Mouse (Mus musculus): ENCODE results near the gene S1pr4. TPM values are rescaled to one million over a fixed set of nuclear protein-coding genes. Genes with fewer than 3 reads are reported as not detected.

The S1pr4 gene
- polyA plus RNA-seq, 1 experiment from 2014 or later: 1.2 TPM

DNA sequence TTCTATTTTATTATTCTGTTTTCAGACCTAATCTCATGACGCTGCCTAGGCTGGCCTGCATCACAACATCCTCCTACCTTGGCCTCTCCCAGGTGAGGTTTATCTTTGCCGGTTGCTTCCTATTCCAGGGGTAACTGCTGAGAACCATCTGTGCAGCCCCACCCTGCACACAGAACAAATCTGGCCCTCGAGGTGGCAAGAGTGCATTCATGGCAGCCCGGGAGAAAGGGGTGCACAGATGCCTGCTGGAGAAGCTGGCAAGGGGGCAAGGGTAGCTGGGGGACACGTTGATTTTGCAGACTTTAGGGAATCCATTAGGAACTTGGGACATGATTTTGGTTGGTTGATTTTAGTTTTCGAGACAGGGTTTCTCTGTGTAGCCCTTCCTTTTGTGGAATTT is 41.7 kb downstream of the S1pr4 start:
- no peak for ATAC-seq (ENCODE audit: insufficient read depth, low FRiP score)
- H3K27me3 ChIP-seq (ENCODE audit: control insufficient read depth, insufficient read depth, low read length): peaks cover 75% of the 10 kb centered on the region
- no peak overlapping the region for H3K4me2 ChIP-seq (ENCODE audit: low read depth, low read length)

DNA sequence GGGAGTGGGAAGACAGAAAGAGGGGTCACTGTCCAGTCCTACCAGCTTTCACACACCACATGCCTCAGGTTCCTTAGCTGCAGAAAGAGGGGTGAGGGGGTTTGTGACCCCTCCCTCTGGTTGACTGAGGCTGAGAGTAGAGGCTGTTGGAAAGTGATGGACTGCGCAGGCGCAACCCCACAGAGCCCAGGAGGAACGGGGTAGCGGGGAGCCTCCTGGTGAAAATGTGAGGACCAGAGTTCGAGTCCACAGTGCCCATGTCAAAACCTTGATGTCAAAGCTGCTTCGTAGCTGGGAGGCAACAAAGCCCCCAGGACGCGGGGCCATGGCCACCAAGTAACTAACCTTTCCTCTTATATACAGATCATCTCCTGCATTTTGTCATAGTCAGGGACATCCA is 42.3 kb downstream of the S1pr4 start:
- no peak overlapping the region for H3K27ac ChIP-seq (ENCODE audit: low read length)
- peaks cover 75% of the 10 kb centered on the region for H3K27me3 ChIP-seq (ENCODE audit: control insufficient read depth, insufficient read depth, low read length)
- no peak overlapping the region for H3K4me3 ChIP-seq (replicated peaks; ENCODE audit: low read length)

More for the DNA sequence above, 41.7 kb downstream of the S1pr4 start:
- Histone ChIP-seq H3K36me3 (ENCODE audit: control insufficient read depth, insufficient read depth, low read length) (no peaks in the 10 kb centered on the region), H3K27ac (ENCODE audit: low read length) (no peak overlapping the region), H3K4me3 (replicated peaks; ENCODE audit: low read length) (no peak overlapping the region), H3K9ac (ENCODE audit: low read length) (no peak overlapping the region), H3K9me3 (replicated peaks; ENCODE audit: control insufficient read depth, low read length) (no peaks in the 10 kb centered on the region), H3K4me1 (ENCODE audit: control insufficient read depth, insufficient read depth, low read length) (0 out of 2 replicates have a peak, but pooled peaks cover 5% of the 10 kb centered on the region)
- WGBS: 69% methylated on average over 6 of the region's 6 CpGs

DNA sequence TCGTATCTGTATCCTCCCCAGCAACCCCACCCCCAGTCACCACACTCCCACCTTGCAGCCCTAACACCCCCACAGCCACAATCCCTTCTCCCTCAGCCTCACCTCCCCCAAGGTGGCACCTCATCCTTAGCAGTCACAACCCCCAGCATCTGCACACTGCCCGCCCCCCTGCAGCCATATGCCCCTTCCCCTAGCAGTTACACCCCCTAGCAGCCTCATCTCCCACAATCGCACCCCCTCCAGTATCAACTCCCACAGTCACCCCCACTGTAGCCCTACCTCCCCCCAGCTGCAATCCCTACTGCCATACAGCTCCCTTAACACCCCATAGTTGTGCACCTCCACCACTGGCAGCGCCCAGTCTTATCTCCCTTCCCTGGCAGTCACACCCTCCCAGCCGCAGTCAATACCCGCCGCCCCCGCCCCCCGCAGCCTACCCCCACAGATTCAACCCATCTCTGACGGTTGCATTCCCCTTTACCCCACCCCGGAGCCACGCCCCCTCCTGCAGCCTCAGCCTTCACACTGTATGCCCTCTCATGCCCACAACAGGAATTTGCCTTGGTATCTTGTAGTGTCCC is 42.9 kb downstream of the S1pr4 start:
- no peak overlapping the region for H3K27ac ChIP-seq (ENCODE audit: low read length)
- 31% methylated on average over 12 of the region's 12 CpGs for WGBS
- no peak overlapping the region for H3K4me3 ChIP-seq (replicated peaks; ENCODE audit: low read length)
- no peak overlapping the region for H3K4me2 ChIP-seq (ENCODE audit: low read depth, low read length)
- H3K4me1 ChIP-seq (ENCODE audit: control insufficient read depth, insufficient read depth, low read length): 0 out of 2 replicates have a peak, but pooled peaks cover 5% of the 10 kb centered on the region
- ATAC-seq (ENCODE audit: insufficient read depth, low FRiP score): no peak
- H3K27me3 ChIP-seq (ENCODE audit: control insufficient read depth, insufficient read depth, low read length): peaks cover 75% of the 10 kb centered on the region
- no peaks in the 10 kb centered on the region for H3K36me3 ChIP-seq (ENCODE audit: control insufficient read depth, insufficient read depth, low read length)
- no peaks in the 10 kb centered on the region for H3K9me3 ChIP-seq (replicated peaks; ENCODE audit: control insufficient read depth, low read length)
- H3K9ac ChIP-seq (ENCODE audit: low read length): no peak overlapping the region

More for the DNA sequence above, 42.3 kb downstream of the S1pr4 start:
- ATAC-seq (ENCODE audit: insufficient read depth, low FRiP score): no peak
- Histone ChIP-seq H3K9me3 (replicated peaks; ENCODE audit: control insufficient read depth, low read length) (no peaks in the 10 kb centered on the region), H3K9ac (ENCODE audit: low read length) (no peak overlapping the region), H3K36me3 (ENCODE audit: control insufficient read depth, insufficient read depth, low read length) (no peaks in the 10 kb centered on the region), H3K4me2 (ENCODE audit: low read depth, low read length) (no peak overlapping the region), H3K4me1 (ENCODE audit: control insufficient read depth, insufficient read depth, low read length) (0 out of 2 replicates have a peak, but pooled peaks cover 5% of the 10 kb centered on the region)
- 77% methylated on average over 8 of the region's 8 CpGs for WGBS

DNA sequence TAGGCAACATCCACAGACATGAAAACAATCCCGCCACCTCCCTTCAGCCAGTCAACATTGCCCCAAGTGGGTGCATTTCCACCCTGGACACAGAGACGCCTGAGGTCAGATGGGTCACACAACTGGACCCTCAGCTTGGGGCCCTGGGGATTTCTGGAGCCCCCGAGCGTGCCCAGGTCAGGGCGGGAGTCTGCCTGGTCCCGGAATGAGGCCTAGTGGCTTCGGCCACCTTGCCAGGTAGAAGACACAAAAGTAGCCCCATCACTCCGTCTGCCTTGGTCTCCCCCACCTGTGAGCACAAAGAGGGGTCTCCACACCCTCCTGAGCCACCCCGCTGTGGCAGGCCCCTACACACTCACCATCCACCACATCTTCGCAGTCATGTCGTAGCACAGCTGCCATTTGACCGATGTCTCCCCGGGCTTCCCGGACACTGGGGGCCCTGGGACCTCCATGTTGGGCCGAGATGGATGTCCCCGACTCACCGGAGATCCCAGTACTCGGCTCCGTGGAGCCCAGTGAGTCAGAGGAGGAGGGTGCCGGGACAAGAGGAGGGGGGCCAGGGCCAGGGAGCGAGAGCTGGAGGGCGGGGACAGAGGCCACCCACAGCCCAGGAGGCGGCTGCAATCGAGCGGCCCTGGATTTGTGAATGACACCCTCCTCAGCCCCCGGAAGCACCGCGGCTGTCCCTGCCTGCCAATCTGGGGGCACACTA is 44.6 kb downstream of the S1pr4 start, which contains the start of gene Nfic:
Gene Nfic (minus strand): TSS at position 455 of the 715 bp plus-strand sequence.
- no peak within 1 kb of the TSS for H3K9ac ChIP-seq (ENCODE audit: low read length)
- H3K27me3 ChIP-seq (ENCODE audit: control insufficient read depth, insufficient read depth, low read length): peaks cover 76% of the 10 kb centered on the region
- ATAC-seq (ENCODE audit: insufficient read depth, low FRiP score): no peak
- H3K9me3 ChIP-seq (replicated peaks; ENCODE audit: control insufficient read depth, low read length): no peaks in the 10 kb centered on the region
- no peaks in the 10 kb centered on the region for H3K4me1 ChIP-seq (ENCODE audit: control insufficient read depth, insufficient read depth, low read length)
- H3K4me2 ChIP-seq (ENCODE audit: low read depth, low read length): no peak within 1 kb of the TSS
- no peak within 1 kb of the TSS for H3K27ac ChIP-seq (ENCODE audit: low read length)
- WGBS: 55% methylated on average over 28 of the region's 28 CpGs
- H3K36me3 ChIP-seq (ENCODE audit: control insufficient read depth, insufficient read depth, low read length): no peaks in the 10 kb centered on the region
- H3K4me3 ChIP-seq (replicated peaks; ENCODE audit: low read length): no peak within 1 kb of the TSS

DNA sequence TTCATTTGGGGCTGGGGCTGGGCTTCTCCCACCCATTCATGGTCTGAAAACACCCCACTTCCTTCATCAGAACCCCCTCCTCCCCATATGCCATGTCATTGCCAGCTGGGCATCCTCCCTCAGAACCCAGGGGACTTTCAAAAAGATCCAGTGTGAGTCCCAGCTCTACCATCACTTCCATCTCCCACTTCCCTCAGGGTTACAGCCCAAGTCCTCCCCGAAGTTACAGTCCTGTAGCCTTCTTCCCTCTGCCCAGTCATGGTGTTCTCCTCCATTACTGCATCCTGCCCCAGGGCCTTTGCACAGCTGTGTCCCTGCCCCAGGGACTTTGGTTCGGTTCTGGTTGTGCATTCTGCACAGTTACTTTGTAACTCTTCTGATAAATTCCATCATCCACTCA is 45.8 kb downstream of the S1pr4 start:
- no peaks in the 10 kb centered on the region for H3K36me3 ChIP-seq (ENCODE audit: control insufficient read depth, insufficient read depth, low read length)
- no peak overlapping the region for H3K27ac ChIP-seq (ENCODE audit: low read length)
- no peak for ATAC-seq (ENCODE audit: insufficient read depth, low FRiP score)
- no peak overlapping the region for H3K4me3 ChIP-seq (replicated peaks; ENCODE audit: low read length)
- no peak overlapping the region for H3K4me2 ChIP-seq (ENCODE audit: low read depth, low read length)
- H3K27me3 ChIP-seq (ENCODE audit: control insufficient read depth, insufficient read depth, low read length): peaks cover 64% of the 10 kb centered on the region
- WGBS: 72% methylated on average over 2 of the region's 2 CpGs
- no peaks in the 10 kb centered on the region for H3K4me1 ChIP-seq (ENCODE audit: control insufficient read depth, insufficient read depth, low read length)
- H3K9ac ChIP-seq (ENCODE audit: low read length): no peak overlapping the region
- no peaks in the 10 kb centered on the region for H3K9me3 ChIP-seq (replicated peaks; ENCODE audit: control insufficient read depth, low read length)

DNA sequence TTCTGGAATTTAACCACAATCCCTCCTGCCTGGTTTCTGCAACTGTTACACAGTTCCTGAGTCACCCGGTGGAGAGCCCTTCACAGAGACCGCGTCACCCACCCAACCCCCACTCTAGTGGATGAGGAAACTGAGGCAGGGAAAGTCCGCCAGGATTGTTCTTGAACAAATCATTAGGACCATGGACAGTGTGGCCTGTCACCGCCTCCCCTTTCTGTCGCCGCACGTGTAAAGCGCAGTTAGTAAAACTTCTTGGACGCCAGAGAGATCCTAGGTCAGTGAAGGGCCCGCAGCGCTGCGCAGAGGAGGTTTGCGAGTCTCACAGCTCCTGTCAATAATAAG is 47.0 kb downstream of the S1pr4 start:
- H3K4me1 ChIP-seq (ENCODE audit: control insufficient read depth, insufficient read depth, low read length): no peaks in the 10 kb centered on the region
- H3K9ac ChIP-seq (ENCODE audit: low read length): no peak overlapping the region
- H3K9me3 ChIP-seq (replicated peaks; ENCODE audit: control insufficient read depth, low read length): no peaks in the 10 kb centered on the region
- ATAC-seq (ENCODE audit: insufficient read depth, low FRiP score): no peak
- H3K36me3 ChIP-seq (ENCODE audit: control insufficient read depth, insufficient read depth, low read length): no peaks in the 10 kb centered on the region
- H3K27me3 ChIP-seq (ENCODE audit: control insufficient read depth, insufficient read depth, low read length): peaks cover 66% of the 10 kb centered on the region
- H3K4me3 ChIP-seq (replicated peaks; ENCODE audit: low read length): no peak overlapping the region
- no peak overlapping the region for H3K4me2 ChIP-seq (ENCODE audit: low read depth, low read length)
- 6% methylated on average over 14 of the region's 14 CpGs for WGBS
- no peak overlapping the region for H3K27ac ChIP-seq (ENCODE audit: low read length)

DNA sequence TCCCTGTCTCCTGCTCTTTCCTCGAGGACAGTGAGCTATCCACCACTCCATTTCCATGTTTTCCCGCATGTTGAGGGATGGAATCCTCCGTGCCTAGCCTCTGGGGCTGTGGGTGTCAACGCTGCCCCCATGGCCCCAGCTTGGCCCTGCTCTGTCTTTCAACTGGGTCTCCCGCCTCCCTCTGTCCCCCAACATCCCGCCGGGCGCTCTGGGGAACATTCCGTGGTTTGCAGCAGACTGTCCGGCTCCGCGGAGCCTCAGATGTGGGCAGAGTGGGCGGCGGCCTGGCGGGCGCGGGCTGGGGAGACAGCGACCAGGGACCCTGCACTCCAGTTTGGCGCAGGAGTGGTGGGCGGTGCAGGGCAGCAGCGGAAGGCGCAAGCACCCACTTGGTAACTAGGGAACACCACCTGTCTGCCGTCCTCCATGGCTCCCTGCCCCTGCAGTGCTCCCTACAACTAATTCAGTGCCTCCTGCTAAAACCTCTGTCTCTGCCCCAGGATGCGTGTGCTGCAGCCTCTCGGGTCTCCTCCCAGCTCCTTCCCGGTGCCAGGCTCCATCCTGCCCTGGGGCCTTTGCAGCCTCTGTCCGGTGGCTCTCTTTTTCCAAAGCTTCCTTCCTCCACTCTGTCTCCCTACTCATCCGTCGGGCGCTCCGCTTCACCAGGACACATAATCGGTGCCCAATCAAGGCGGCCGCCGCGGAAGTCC is 47.5 kb downstream of the S1pr4 start:
- 7% methylated on average over 36 of the region's 36 CpGs for WGBS
- Histone ChIP-seq H3K9me3 (replicated peaks; ENCODE audit: control insufficient read depth, low read length) (no peaks in the 10 kb centered on the region), H3K4me3 (replicated peaks; ENCODE audit: low read length) (no peak overlapping the region), H3K36me3 (ENCODE audit: control insufficient read depth, insufficient read depth, low read length) (no peaks in the 10 kb centered on the region), H3K9ac (ENCODE audit: low read length) (no peak overlapping the region), H3K27ac (ENCODE audit: low read length) (no peak overlapping the region), H3K4me2 (ENCODE audit: low read depth, low read length) (no peak overlapping the region), H3K27me3 (ENCODE audit: control insufficient read depth, insufficient read depth, low read length) (peaks cover 66% of the 10 kb centered on the region), H3K4me1 (ENCODE audit: control insufficient read depth, insufficient read depth, low read length) (no peaks in the 10 kb centered on the region)
- ATAC-seq (ENCODE audit: insufficient read depth, low FRiP score): no peak

DNA sequence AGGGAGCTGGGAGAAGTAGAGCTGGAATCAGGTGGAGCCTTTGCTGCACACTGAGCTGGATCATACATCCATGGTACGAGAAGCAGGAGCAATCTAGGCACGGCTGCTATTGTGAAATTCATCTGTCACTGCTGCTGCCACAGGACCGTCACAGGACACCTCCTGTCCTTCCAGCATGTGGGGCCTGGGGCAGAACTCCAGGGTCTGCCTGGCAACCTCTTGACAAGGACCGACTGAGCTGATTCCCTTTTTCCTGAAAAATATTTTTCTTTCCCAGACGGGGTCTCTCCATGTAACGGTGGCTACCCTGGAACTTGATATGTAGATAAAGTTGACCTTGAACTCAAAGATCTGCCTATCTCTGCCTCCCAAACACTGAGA is 48.6 kb downstream of the S1pr4 start:
- H3K9ac ChIP-seq (ENCODE audit: low read length): no peak overlapping the region
- peaks cover 62% of the 10 kb centered on the region for H3K27me3 ChIP-seq (ENCODE audit: control insufficient read depth, insufficient read depth, low read length)
- 49% methylated on average over 6 of the region's 6 CpGs for WGBS
- no peak for ATAC-seq (ENCODE audit: insufficient read depth, low FRiP score)
- no peaks in the 10 kb centered on the region for H3K36me3 ChIP-seq (ENCODE audit: control insufficient read depth, insufficient read depth, low read length)
- H3K27ac ChIP-seq (ENCODE audit: low read length): no peak overlapping the region
- no peak overlapping the region for H3K4me2 ChIP-seq (ENCODE audit: low read depth, low read length)
- H3K4me3 ChIP-seq (replicated peaks; ENCODE audit: low read length): no peak overlapping the region
- H3K9me3 ChIP-seq (replicated peaks; ENCODE audit: control insufficient read depth, low read length): no peaks in the 10 kb centered on the region
- no peaks in the 10 kb centered on the region for H3K4me1 ChIP-seq (ENCODE audit: control insufficient read depth, insufficient read depth, low read length)

DNA sequence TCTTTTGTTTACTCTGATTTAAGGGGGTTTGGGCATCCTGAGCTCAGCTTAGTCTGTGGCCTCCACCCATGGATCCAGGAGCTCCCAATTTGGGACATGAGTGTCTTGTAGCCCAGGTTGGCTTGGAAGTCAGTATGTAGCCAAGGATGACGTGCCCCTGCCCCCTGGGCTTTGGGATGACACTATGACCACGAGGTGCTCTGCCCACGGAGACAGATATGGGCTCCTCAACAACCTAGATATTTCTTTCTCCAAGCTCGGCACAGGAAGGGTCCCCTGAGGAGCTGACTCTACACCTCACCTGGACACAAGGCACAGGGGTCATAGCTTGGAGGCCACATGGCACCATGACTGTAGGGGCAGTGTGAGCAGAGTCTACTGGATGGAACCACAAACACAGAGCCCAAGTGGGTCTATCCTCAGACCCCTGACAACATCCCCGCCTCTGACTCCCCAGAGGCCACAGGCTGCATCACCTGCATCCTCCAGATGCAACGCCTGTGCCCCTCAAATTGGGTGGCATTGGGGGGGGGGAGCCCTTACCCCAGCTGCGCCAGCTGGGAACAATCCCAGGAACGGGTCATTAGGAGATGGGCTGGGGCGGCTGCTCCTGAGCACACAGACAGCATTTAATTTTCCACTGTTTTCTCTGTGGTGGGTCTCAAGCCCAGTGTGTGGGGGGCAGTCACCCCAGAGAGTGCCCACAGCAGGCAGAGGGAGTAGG is 49.1 kb downstream of the S1pr4 start:
- 60% methylated on average over 9 of the region's 9 CpGs for WGBS
- no peak overlapping the region for H3K9ac ChIP-seq (ENCODE audit: low read length)
- no peak for ATAC-seq (ENCODE audit: insufficient read depth, low FRiP score)
- H3K4me3 ChIP-seq (replicated peaks; ENCODE audit: low read length): no peak overlapping the region
- peaks cover 57% of the 10 kb centered on the region for H3K27me3 ChIP-seq (ENCODE audit: control insufficient read depth, insufficient read depth, low read length)
- H3K27ac ChIP-seq (ENCODE audit: low read length): no peak overlapping the region
- H3K9me3 ChIP-seq (replicated peaks; ENCODE audit: control insufficient read depth, low read length): no peaks in the 10 kb centered on the region
- no peaks in the 10 kb centered on the region for H3K4me1 ChIP-seq (ENCODE audit: control insufficient read depth, insufficient read depth, low read length)
- no peaks in the 10 kb centered on the region for H3K36me3 ChIP-seq (ENCODE audit: control insufficient read depth, insufficient read depth, low read length)
- H3K4me2 ChIP-seq (ENCODE audit: low read depth, low read length): no peak overlapping the region
